Mouse (Mus musculus) hindbrain, embryonic 13.5 days (tissue): ENCODE data around the gene Serpinb1b. TPM values are rescaled to one million over a fixed set of nuclear protein-coding genes. Genes with fewer than 3 reads are reported as not detected.

Experiments
- ATAC-seq: fragments of 200-750 bp; cut with Nextera tagmentation; 2 replicates; pipeline ENCODE4 v1.8.0; 2017; ENCODE audit warnings: moderate TSS enrichment; ENCODE audit not compliant: low FRiP score
- H3K27ac ChIP-seq: fragments of 300-500 bp; sonication (generic); 2 replicates; pipeline ENCODE4 v1.5.1; 2015; ENCODE audit warnings: inconsistent platforms, mild to moderate bottlenecking, moderate library complexity
- H3K27me3 ChIP-seq: fragments of 300-500 bp; sonication (generic); 2 replicates; pipeline ENCODE4 v1.6.1; 2015; ENCODE audit warnings: mild to moderate bottlenecking, inconsistent platforms
- H3K36me3 ChIP-seq: fragments of 300-500 bp; sonication (generic); 2 replicates; pipeline ENCODE4 v1.6.1; 2015; ENCODE audit warnings: mild to moderate bottlenecking, inconsistent platforms
- H3K4me1 ChIP-seq: fragments of 300-500 bp; sonication (generic); replicated peaks from 2 replicates; pipeline ENCODE4 v1.6.1; 2015; ENCODE audit warnings: inconsistent platforms
- H3K4me2 ChIP-seq: fragments of 300-500 bp; sonication (generic); 2 replicates; pipeline ENCODE4 v1.6.1; 2015; ENCODE audit warnings: inconsistent platforms, mild to moderate bottlenecking, moderate library complexity
- H3K4me3 ChIP-seq: fragments of 300-500 bp; sonication (generic); 2 replicates; pipeline ENCODE4 v1.5.1; 2015; ENCODE audit warnings: mild to moderate bottlenecking, inconsistent platforms
- H3K9ac ChIP-seq: fragments of 300-500 bp; sonication (generic); 2 replicates; pipeline ENCODE4 v1.6.1; 2015; ENCODE audit warnings: mild to moderate bottlenecking, inconsistent platforms
- H3K9me3 ChIP-seq: fragments of 300-500 bp; sonication (generic); 2 replicates; pipeline ENCODE4 v1.6.1; 2016; ENCODE audit warnings: inconsistent platforms
- WGBS: fragments of 180-500 bp; shearing (Covaris S2); methylation state at CpG from one replicate; pipeline ENCODE4 v1.1.7; 2015; 5-methylcytosine and 5-hydroxymethylcytosine counted together
- polyA plus RNA-seq: library from polyadenylated mRNA; unstranded; fragments of >200 nt; fragmentation: Nextera tagmentation; extraction: Ambion mirVana; gene quantifications from 2 replicates; pipeline ENCODE4 v1.2.1, GENCODE M21; 2015

Serpinb1b gene
- polyA plus RNA-seq, 1 experiment from 2014 or later, result 14.4 TPM

- Histone ChIP-seq H3K36me3 (no peaks in the 10 kb centered on the region), H3K4me3 (no peak overlapping the region), H3K4me1 (no peaks in the 10 kb centered on the region), H3K9me3 (peaks cover 3% of the 10 kb centered on the region; the same call in 1 of the 2 replicates), H3K9ac (no peak overlapping the region), H3K27me3 (no peaks in the 10 kb centered on the region), H3K4me2 (no peak overlapping the region), H3K27ac (no peak overlapping the region)
- 71% methylated on average over 3 of the region's 3 CpGs for WGBS
- no peak for ATAC-seq
These were observed 34.7 kb downstream of the Serpinb1b start for GRCm38 (mm10) chr13:33113054-33113453.

GRCm38 (mm10) chr13:33137717-33138116, 59.3 kb downstream of the Serpinb1b start:
- Histone ChIP-seq H3K4me3 (no peak overlapping the region), H3K4me2 (no peak overlapping the region), H3K36me3 (no peaks in the 10 kb centered on the region), H3K9me3 (0 out of 2 replicates have a peak, but pooled peaks cover 3% of the 10 kb centered on the region), H3K4me1 (no peaks in the 10 kb centered on the region), H3K27ac (no peak overlapping the region), H3K9ac (no peak overlapping the region), H3K27me3 (no peaks in the 10 kb centered on the region)
- ATAC-seq, result no peak
- WGBS, result 88% methylated on average over 2 of the region's 2 CpGs

GRCm38 (mm10) chr13:33141435-33141834, 63.1 kb downstream of the Serpinb1b start:
- Histone ChIP-seq H3K4me2 (no peak overlapping the region), H3K36me3 (no peaks in the 10 kb centered on the region), H3K27ac (no peak overlapping the region), H3K9ac (no peak overlapping the region), H3K4me1 (no peaks in the 10 kb centered on the region), H3K4me3 (no peak overlapping the region), H3K27me3 (no peaks in the 10 kb centered on the region), H3K9me3 (no peaks in the 10 kb centered on the region)
- no peak for ATAC-seq
- 81% methylated on average over 3 of the region's 3 CpGs for WGBS

Other genes starting within 250 kb of the Serpinb1b start
- 1.2 and 1.4 TPM in 2 replicates for gene Serpinb1a, start 227.4 kb upstream of the Serpinb1b start, polyA plus RNA-seq
- not detected in 2 replicates for gene Serpinb1c, start 180.4 kb upstream of the Serpinb1b start, polyA plus RNA-seq
- 1.4 and 2.0 TPM in 2 replicates for gene Serpinb6b, start 113.4 kb upstream of the Serpinb1b start, polyA plus RNA-seq
- 1.3 and 1.8 TPM in 2 replicates for gene Serpinb9, start 75.3 kb upstream of the Serpinb1b start, polyA plus RNA-seq
- 0.47 and 0.70 TPM in 2 replicates for gene Serpinb9b, start 51.2 kb upstream of the Serpinb1b start, polyA plus RNA-seq
- gene Serpinb9c, start 81.2 kb downstream of the Serpinb1b start, polyA plus RNA-seq, result not detected in 2 replicates
- gene Serpinb9d, start 114.4 kb downstream of the Serpinb1b start, polyA plus RNA-seq, result not detected in 2 replicates
- not detected in 2 replicates for gene Serpinb9e, start 171.0 kb downstream of the Serpinb1b start, polyA plus RNA-seq
- gene Serpinb9f, start 245.5 kb downstream of the Serpinb1b start, polyA plus RNA-seq, result not detected in 2 replicates